Mouse (Mus musculus) gastrocnemius, postnatal 36 days (tissue): Measurements from ENCODE around the gene Tnk1. TPM values are rescaled to one million over a fixed set of nuclear protein-coding genes. Genes with fewer than 3 reads are reported as not detected.

ENCODE experiments used
- DNase-seq, 2 experiments: peaks; one replicate each; pipeline ENCODE4 v3.0.0; 2022
- intact Hi-C: fragments of 180-260 bp; cut with DNase I; formaldehyde crosslinking; loops from one replicate; pipeline ENCODE4 v1.15.1; 2025
- total RNA-seq, 2 experiments: library from RNA; stranded (reverse); gene quantifications; 2 replicates each; pipeline ENCODE4 v1.2.3; 2021

Tnk1 gene
- total RNA-seq, 2 experiments from 2014 or later: not detected

GRCm38 (mm10) chr11:69846738-69847688 lies 11.5 kb downstream of the Tnk1 start:
- intact Hi-C loops: no loop called here
- no peak for DNase-seq

- peak; percentile 87 to 92 for DNase-seq
- intact Hi-C loops: no loop called here
Measured at GRCm38 (mm10) chr11:69846198-69846680, 12.3 kb downstream of the Tnk1 start, which contains the start of gene Plscr3. Plscr3 (plus strand) TSS chr11:69846376.

GRCm38 (mm10) chr11:69838714-69839104 lies 19.8 kb downstream of the Tnk1 start:
- intact Hi-C loops: loop anchor here (5.0 kb wide), 1 partner anchor 36 kb away; the partner anchor contains the start of gene Fgf11
- no peak for DNase-seq

GRCm38 (mm10) chr11:69837952-69838713 lies 20.4 kb downstream of the Tnk1 start, which contains the start of gene Tmem256:
Tmem256 (plus strand) TSS chr11:69838514.
- intact Hi-C loops: loop anchor here (5.0 kb wide), 1 partner anchor 36 kb away; the partner anchor contains the start of gene Fgf11
- DNase-seq: peak; percentile 90 to 96

GRCm38 (mm10) chr11:69837604-69837951 lies 21.0 kb downstream of the Tnk1 start, which contains the start of gene Nlgn2:
Nlgn2 (minus strand) TSS chr11:69837784.
- no peak for DNase-seq
- intact Hi-C loops: loop anchor here (5.0 kb wide), 1 partner anchor 35 kb away; the partner anchor contains the start of gene Fgf11

- intact Hi-C loops: loop anchor here (5.0 kb wide), 1 partner anchor 35 kb away; the partner anchor contains the start of gene Fgf11
- DNase-seq: peak; percentile 26 to 45
Measured at GRCm38 (mm10) chr11:69836703-69837576, 21.6 kb downstream of the Tnk1 start.

GRCm38 (mm10) chr11:69835966-69836335 lies 22.6 kb downstream of the Tnk1 start:
- intact Hi-C loops: loop anchor here (5.0 kb wide), 1 partner anchor 34 kb away; the partner anchor contains the start of gene Fgf11
- DNase-seq: no peak

- DNase-seq: no peak
- intact Hi-C loops: loop anchor here (5.0 kb wide), 1 partner anchor 33 kb away; the partner anchor contains the start of gene Fgf11
Measured at GRCm38 (mm10) chr11:69835326-69835965, 23.1 kb downstream of the Tnk1 start.

- intact Hi-C loops: no loop called here
- DNase-seq: no peak
Measured at GRCm38 (mm10) chr11:69834001-69834549, 24.5 kb downstream of the Tnk1 start.

GRCm38 (mm10) chr11:69833554-69833953 lies 25.0 kb downstream of the Tnk1 start:
- DNase-seq: no peak
- intact Hi-C loops: no loop called here

- intact Hi-C loops: no loop called here
Measured at GRCm38 (mm10) chr11:69828832-69829231, 29.7 kb downstream of the Tnk1 start.

GRCm38 (mm10) chr11:69823456-69823855 lies 35.1 kb downstream of the Tnk1 start:
- DNase-seq: no peak
- intact Hi-C loops: no loop called here

More at GRCm38 (mm10) chr11:69828832-69829231, 29.7 kb downstream of the Tnk1 start:
- no peak for DNase-seq

- DNase-seq: no peak
- intact Hi-C loops: no loop called here
Measured at GRCm38 (mm10) chr11:69822080-69822479, 36.5 kb downstream of the Tnk1 start, which contains the start of gene Spem1. Spem1 (minus strand) TSS chr11:69822180.

GRCm38 (mm10) chr11:69818871-69819270 lies 39.7 kb downstream of the Tnk1 start:
- DNase-seq: no peak
- intact Hi-C loops: no loop called here

GRCm38 (mm10) chr11:69818365-69818764 lies 40.2 kb downstream of the Tnk1 start, which contains the start of gene Spem2:
Spem2 (minus strand) TSS chr11:69818465.
- DNase-seq: no peak
- intact Hi-C loops: no loop called here

GRCm38 (mm10) chr11:69816520-69816919 lies 42.0 kb downstream of the Tnk1 start:
- DNase-seq: no peak
- intact Hi-C loops: no loop called here

- DNase-seq: no peak
- intact Hi-C loops: no loop called here
Measured at GRCm38 (mm10) chr11:69815155-69815554, 43.4 kb downstream of the Tnk1 start, which contains the start of gene Gm39566. Gm39566 (minus strand) TSS chr11:69815298.

GRCm38 (mm10) chr11:69810280-69810679 lies 48.2 kb downstream of the Tnk1 start:
- intact Hi-C loops: no loop called here
- DNase-seq: no peak
